Mouse (Mus musculus) intestine, embryonic 16.5 days (tissue): Measurements from ENCODE around the gene Boc. TPM values are rescaled to one million over a fixed set of nuclear protein-coding genes. Genes with fewer than 3 reads are reported as not detected.

Source experiments
- ATAC-seq: fragments of 200-750 bp; cut with Nextera tagmentation; 2 replicates; pipeline ENCODE4 v1.8.0; 2017; ENCODE audit warnings: moderate TSS enrichment, moderate library complexity
- H3K27ac ChIP-seq: fragments of 300-500 bp; sonication (generic); 2 replicates; pipeline ENCODE4 v1.5.1; 2014; ENCODE audit warnings: mild to moderate bottlenecking, low read length
- H3K27me3 ChIP-seq: fragments of 300-500 bp; sonication (generic); replicated peaks from 2 replicates; pipeline ENCODE4 v1.6.1; 2014; ENCODE audit warnings: low read length, control low read depth, mixed read lengths; ENCODE audit not compliant: control insufficient read depth, insufficient read depth
- H3K36me3 ChIP-seq: fragments of 300-500 bp; sonication (generic); 2 replicates; pipeline ENCODE4 v1.6.1; 2014; ENCODE audit warnings: low read length, control low read depth; ENCODE audit not compliant: control insufficient read depth, insufficient read depth
- H3K4me1 ChIP-seq: fragments of 300-500 bp; sonication (generic); 2 replicates; pipeline ENCODE4 v1.6.1; 2014; ENCODE audit warnings: low read length, control low read depth, mixed read lengths; ENCODE audit not compliant: control insufficient read depth, insufficient read depth
- H3K4me2 ChIP-seq: fragments of 300-500 bp; sonication (generic); 2 replicates; pipeline ENCODE4 v1.6.1; 2014; ENCODE audit warnings: low read depth, low read length, control low read depth
- H3K4me3 ChIP-seq: fragments of 300-500 bp; sonication (generic); 2 replicates; pipeline ENCODE4 v1.5.1; 2014; ENCODE audit warnings: mild to moderate bottlenecking, low read length
- H3K9ac ChIP-seq: fragments of 300-500 bp; sonication (generic); 2 replicates; pipeline ENCODE4 v1.6.1; 2014; ENCODE audit warnings: low read depth, low read length
- H3K9me3 ChIP-seq: fragments of 300-500 bp; sonication (generic); 2 replicates; pipeline ENCODE4 v1.6.1; 2016; ENCODE audit warnings: low read length, control low read depth; ENCODE audit not compliant: control insufficient read depth
- WGBS: fragments of 180-500 bp; shearing (Covaris S2); extraction: QIAGEN DNeasy Blood & Tissue Kit; methylation state at CpG from one replicate; pipeline ENCODE4 v1.1.7; 2014; 5-methylcytosine and 5-hydroxymethylcytosine counted together
- polyA plus RNA-seq: library from polyadenylated mRNA; unstranded; fragments of >200 nt; fragmentation: Nextera tagmentation; extraction: Ambion mirVana; gene quantifications from 2 replicates; pipeline ENCODE4 v1.2.1, GENCODE M21; 2015

Boc gene
- polyA plus RNA-seq, 1 experiment from 2014 or later: 8.3 TPM

DNA sequence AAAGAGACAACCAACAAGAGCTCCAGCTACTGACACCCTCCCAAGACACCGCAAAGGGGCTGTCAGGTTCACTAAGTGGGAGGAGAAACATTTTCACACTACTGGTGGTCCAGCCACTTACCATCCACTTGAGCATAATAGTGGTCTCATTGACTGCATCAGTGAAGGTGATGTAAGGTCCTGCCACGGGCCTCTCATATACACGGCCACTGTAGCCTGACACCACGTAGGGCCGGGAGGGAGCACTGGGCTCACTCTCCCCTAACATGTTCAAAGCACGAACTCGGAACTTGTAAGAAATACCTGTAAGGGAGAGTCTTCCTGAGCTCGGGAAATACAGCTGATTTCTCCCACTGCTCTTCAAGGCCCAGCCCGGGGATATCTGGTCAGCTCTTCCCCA lies 67.6 kb downstream of the Boc start:
- 90% methylated on average over 9 of the region's 9 CpGs for WGBS
- no peak for ATAC-seq
- no peak overlapping the region for H3K4me2 ChIP-seq
- no peaks in the 10 kb centered on the region for H3K36me3 ChIP-seq
- H3K4me1 ChIP-seq: no peaks in the 10 kb centered on the region
- H3K9me3 ChIP-seq: no peaks in the 10 kb centered on the region
- no peak overlapping the region for H3K4me3 ChIP-seq
- no peaks in the 10 kb centered on the region for H3K27me3 ChIP-seq
- no peak overlapping the region for H3K27ac ChIP-seq
- no peak overlapping the region for H3K9ac ChIP-seq

- H3K4me2 ChIP-seq: no peak overlapping the region
- H3K9me3 ChIP-seq: no peaks in the 10 kb centered on the region
- H3K27me3 ChIP-seq: no peaks in the 10 kb centered on the region; the same call in 1 of the 2 replicates
- ATAC-seq: no peak
- 86% methylated on average over 13 of the region's 13 CpGs for WGBS
- H3K36me3 ChIP-seq: no peaks in the 10 kb centered on the region
- no peak overlapping the region for H3K27ac ChIP-seq
- no peak overlapping the region for H3K4me3 ChIP-seq
- no peak overlapping the region for H3K9ac ChIP-seq
- peaks cover 3% of the 10 kb centered on the region; the same call in 1 of the 2 replicates for H3K4me1 ChIP-seq
Measured at GRCm38 (mm10) chr16:44487194-44487593, 71.5 kb downstream of the Boc start.

GRCm38 (mm10) chr16:44486612-44487011 lies 72.1 kb downstream of the Boc start:
- no peak for ATAC-seq
- no peaks in the 10 kb centered on the region for H3K9me3 ChIP-seq
- no peak overlapping the region for H3K4me2 ChIP-seq
- no peak overlapping the region for H3K27ac ChIP-seq
- H3K4me3 ChIP-seq: no peak overlapping the region
- WGBS: 83% methylated on average over 9 of the region's 9 CpGs
- H3K36me3 ChIP-seq: no peaks in the 10 kb centered on the region
- no peak overlapping the region for H3K9ac ChIP-seq
- no peaks in the 10 kb centered on the region; the same call in 1 of the 2 replicates for H3K27me3 ChIP-seq
- peaks cover 7% of the 10 kb centered on the region for H3K4me1 ChIP-seq

DNA sequence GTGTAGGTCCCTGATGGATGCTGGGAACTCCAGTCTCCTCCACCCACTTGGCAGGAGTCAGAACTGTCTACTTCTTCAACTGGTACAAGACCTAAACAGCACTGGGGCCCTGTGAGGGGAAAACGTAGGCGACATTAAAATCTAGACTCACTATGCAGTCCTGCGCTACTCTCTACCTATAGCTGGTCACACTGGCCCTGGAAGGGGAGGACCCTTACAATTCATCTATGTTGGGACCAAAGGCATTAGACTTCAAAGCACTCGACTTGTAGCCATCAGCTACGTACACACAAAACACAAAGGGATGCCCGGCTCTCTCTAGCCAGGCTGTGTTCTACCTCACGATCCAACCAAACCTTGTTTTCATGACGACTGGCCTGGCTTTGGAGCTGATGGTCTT lies 73.0 kb downstream of the Boc start:
- H3K27me3 ChIP-seq: no peaks in the 10 kb centered on the region; the same call in 1 of the 2 replicates
- no peaks in the 10 kb centered on the region for H3K36me3 ChIP-seq
- H3K9ac ChIP-seq: no peak overlapping the region
- H3K9me3 ChIP-seq: no peaks in the 10 kb centered on the region
- peaks cover 11% of the 10 kb centered on the region for H3K4me1 ChIP-seq
- 79% methylated on average over 8 of the region's 8 CpGs for WGBS
- H3K4me3 ChIP-seq: no peak overlapping the region
- H3K4me2 ChIP-seq: no peak overlapping the region
- no peak for ATAC-seq
- H3K27ac ChIP-seq: no peak overlapping the region

- no peak for ATAC-seq
- no peak overlapping the region for H3K4me2 ChIP-seq
- H3K9ac ChIP-seq: no peak overlapping the region
- peaks cover 12% of the 10 kb centered on the region for H3K4me1 ChIP-seq
- no peaks in the 10 kb centered on the region; the same call in 1 of the 2 replicates for H3K27me3 ChIP-seq
- 64% methylated on average over 10 of the region's 10 CpGs for WGBS
- H3K4me3 ChIP-seq: no peak overlapping the region
- no peak overlapping the region for H3K27ac ChIP-seq
- no peaks in the 10 kb centered on the region for H3K9me3 ChIP-seq
- no peaks in the 10 kb centered on the region for H3K36me3 ChIP-seq
Measured at GRCm38 (mm10) chr16:44484831-44485230, 73.9 kb downstream of the Boc start.

DNA sequence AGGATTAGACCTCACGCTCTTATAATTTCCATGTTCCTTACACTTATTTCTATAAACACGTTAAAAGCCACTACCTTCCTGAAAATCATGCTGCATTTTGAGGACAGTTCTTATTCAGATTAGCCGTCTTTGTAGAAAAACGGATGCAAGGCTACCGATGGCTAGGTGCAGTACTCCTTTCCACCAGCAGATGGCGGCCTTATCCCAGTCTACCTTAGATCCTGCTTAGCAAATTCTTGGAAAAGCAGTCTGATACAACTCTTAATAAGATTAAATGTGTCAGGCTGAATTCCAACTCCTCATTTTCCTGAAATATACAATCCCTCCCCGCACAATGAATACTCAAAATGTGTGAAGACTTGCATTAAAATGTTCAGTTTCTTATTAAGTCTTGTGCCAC lies 74.6 kb downstream of the Boc start:
- no peaks in the 10 kb centered on the region for H3K9me3 ChIP-seq
- H3K27ac ChIP-seq: no peak overlapping the region
- H3K4me3 ChIP-seq: no peak overlapping the region
- 6% methylated on average over 7 of the region's 7 CpGs for WGBS
- H3K9ac ChIP-seq: no peak overlapping the region
- H3K27me3 ChIP-seq: no peaks in the 10 kb centered on the region; the same call in 1 of the 2 replicates
- ATAC-seq: no peak
- no peaks in the 10 kb centered on the region for H3K36me3 ChIP-seq
- peaks cover 12% of the 10 kb centered on the region for H3K4me1 ChIP-seq
- no peak overlapping the region for H3K4me2 ChIP-seq

GRCm38 (mm10) chr16:44481599-44482593 lies 76.8 kb downstream of the Boc start:
- WGBS: 41% methylated on average over 28 of the region's 28 CpGs
- Histone ChIP-seq H3K4me1 (peaks cover 12% of the 10 kb centered on the region), H3K9me3 (no peaks in the 10 kb centered on the region), H3K27ac (no peak overlapping the region), H3K4me2 (no peak overlapping the region), H3K9ac (no peak overlapping the region), H3K4me3 (no peak overlapping the region), H3K27me3 (no peaks in the 10 kb centered on the region; the same call in 1 of the 2 replicates), H3K36me3 (no peaks in the 10 kb centered on the region)
- ATAC-seq: no peak

DNA sequence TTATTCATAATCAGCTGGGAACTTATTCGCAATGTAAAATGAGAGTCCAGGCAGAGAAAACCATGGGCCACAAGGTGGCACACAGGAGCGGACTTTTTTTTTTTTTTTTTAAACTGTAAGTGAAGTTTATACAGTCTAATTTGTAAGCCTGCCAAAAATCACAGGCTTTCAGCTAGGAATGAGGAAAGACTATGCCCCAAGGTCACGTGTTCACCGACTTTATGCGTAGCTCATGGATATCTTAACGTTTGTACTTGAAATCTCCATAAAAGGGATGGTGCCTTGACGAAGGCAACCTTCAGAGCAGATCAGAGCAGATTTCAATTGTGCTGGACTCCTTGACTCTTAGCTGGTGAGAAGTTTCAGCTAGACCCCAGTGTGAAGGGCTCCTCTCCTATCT lies 78.1 kb downstream of the Boc start:
- Histone ChIP-seq H3K36me3 (no peaks in the 10 kb centered on the region), H3K27ac (no peak overlapping the region), H3K4me2 (no peak overlapping the region), H3K9ac (no peak overlapping the region), H3K4me1 (peaks cover 9% of the 10 kb centered on the region), H3K4me3 (no peak overlapping the region), H3K9me3 (no peaks in the 10 kb centered on the region), H3K27me3 (no peaks in the 10 kb centered on the region; the same call in 1 of the 2 replicates)
- ATAC-seq: 0 out of 2 replicates have a peak, but pooled peaks have one; percentile 36
- WGBS: 50% methylated on average over 7 of the region's 7 CpGs

DNA sequence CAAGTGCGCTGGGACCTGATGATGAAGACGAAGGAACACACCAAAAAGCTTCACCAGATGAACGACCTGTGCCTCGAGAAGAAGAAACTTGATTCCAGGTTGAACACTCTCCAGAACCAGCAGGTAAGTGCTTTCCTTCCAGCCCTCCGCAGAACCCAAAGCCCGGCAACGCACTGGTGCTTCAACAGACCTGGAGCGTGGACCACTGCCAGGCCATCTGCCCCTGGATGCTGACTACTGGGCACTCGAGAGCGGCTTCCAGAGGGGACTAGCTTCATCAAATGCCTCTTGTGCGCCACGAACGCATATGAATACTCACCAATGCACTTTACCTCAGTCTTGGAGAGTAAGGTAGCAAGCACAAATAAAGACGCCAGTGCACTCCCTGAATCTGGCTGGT lies 78.8 kb downstream of the Boc start:
- Histone ChIP-seq H3K4me1 (peaks cover 9% of the 10 kb centered on the region), H3K27me3 (no peaks in the 10 kb centered on the region; the same call in 1 of the 2 replicates), H3K4me2 (no peak overlapping the region), H3K27ac (no peak overlapping the region), H3K4me3 (no peak overlapping the region), H3K9me3 (no peaks in the 10 kb centered on the region), H3K36me3 (no peaks in the 10 kb centered on the region), H3K9ac (no peak overlapping the region)
- ATAC-seq: no peak
- 88% methylated on average over 14 of the region's 14 CpGs for WGBS
